Mouse (Mus musculus): Measurements from ENCODE around the gene Mid2.

DNA sequence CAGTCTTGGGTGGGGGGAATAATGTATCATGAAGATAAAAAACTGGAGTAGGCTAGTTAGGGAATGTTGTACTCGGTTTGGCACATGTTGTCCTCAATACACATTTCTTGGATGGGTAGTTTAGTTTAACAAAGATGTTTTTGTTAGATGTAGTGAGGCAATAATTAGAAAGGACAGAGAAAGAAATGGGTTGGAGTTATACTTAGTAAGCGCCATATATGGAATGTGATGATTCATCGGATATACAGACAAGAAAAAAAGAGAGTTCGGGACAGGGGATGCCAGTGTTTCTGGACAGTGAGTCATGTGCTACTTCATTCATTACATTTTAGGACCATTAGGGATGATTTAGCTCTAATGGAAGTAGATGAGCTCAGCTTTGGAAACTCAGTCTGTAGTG lies 41.7 kb downstream of the Mid2 start:
- TF ChIP-seq CTCF (IDR thresholded peaks at IDR 0.05; ENCODE audit: low read depth) = no peak
- TF ChIP-seq EP300 (optimal IDR thresholded peaks at IDR 0.05) = no peak

Data from stomach, postnatal 0 days (tissue).